Mouse (Mus musculus): Measurements from ENCODE around the gene H2-Eb2.

H2-Eb2 gene

GRCm38 (mm10) chr17:34363676-34364310 is 38.3 kb downstream of the H2-Eb2 start:
- no peak for DNase-seq

DNA sequence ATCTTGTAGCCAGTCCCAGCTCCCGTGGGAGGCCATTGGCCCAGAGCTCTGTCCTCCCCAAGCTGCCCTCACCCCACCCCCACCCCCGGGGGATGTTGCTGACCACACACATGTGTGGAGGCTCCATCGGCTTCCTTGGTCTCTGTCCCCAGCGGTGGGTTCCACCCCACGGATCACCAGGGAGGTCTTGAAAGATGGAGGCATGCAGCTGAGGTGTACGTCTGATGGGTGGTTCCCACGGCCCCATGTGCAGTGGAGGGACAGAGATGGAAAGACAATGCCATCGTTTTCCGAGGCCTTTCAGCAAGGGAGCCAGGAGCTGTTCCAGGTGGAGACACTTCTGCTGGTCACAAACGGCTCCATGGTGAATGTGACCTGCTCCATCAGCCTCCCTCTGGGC is 39.6 kb downstream of the H2-Eb2 start:
- DNase-seq, result no peak

- DNase-seq, result no peak
These were observed 45.1 kb downstream of the H2-Eb2 start for GRCm38 (mm10) chr17:34370563-34370962.

DNA sequence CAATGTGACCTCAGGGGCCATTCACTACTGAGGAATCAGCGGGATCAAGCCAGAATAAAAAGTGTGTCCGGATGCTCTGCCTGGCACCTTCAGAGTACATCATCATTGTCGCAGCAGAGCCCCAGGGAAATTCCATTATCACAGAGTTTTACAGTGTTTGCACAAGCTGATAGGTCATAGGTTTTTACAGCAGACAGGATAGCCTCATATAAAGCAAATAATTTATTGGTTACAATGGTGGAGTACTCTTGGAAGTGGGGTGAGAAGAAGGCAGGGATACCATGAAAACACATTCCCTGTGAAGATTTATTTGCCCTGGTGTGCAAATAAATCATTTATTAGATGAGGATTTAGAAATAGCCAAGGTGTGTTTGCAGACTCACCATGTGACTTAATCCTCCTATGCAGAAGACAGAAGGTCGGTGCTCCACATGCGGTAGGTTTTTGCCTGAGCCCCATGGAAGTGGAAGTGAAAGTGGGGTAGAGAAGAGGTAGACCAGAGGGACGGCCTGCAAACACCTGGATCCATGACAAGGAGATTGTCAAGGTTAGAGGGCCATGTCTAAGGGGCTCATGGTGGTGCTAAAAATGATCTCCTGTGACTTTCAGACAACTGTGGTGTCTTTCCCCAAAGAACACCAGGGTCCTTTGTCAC is 47.7 kb downstream of the H2-Eb2 start:
- no peak for DNase-seq

DNA sequence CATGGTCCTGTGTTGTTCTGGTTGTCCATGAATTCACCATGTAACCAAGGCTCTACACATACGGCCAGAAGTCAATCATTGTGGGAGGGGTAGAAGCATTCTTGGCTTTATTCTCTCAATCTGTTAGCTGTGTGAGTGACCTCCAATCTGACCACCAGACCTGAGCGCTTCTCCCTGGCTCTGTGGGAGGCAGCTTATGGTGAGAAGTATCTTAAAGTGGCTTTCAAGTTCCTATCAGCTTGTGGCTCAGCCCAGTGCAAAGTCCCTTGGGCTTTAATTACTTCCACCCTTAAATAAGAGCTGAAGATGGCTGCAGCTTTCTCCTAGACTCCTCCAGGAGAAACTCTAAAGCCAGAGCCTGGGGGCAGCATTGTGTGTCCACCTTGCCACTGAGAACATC is 51.4 kb downstream of the H2-Eb2 start, which contains the start of gene Btnl1:
Btnl1 (plus strand) TSS at position 286 of the 400 bp plus-strand sequence.
- DNase-seq, result no peak

DNA sequence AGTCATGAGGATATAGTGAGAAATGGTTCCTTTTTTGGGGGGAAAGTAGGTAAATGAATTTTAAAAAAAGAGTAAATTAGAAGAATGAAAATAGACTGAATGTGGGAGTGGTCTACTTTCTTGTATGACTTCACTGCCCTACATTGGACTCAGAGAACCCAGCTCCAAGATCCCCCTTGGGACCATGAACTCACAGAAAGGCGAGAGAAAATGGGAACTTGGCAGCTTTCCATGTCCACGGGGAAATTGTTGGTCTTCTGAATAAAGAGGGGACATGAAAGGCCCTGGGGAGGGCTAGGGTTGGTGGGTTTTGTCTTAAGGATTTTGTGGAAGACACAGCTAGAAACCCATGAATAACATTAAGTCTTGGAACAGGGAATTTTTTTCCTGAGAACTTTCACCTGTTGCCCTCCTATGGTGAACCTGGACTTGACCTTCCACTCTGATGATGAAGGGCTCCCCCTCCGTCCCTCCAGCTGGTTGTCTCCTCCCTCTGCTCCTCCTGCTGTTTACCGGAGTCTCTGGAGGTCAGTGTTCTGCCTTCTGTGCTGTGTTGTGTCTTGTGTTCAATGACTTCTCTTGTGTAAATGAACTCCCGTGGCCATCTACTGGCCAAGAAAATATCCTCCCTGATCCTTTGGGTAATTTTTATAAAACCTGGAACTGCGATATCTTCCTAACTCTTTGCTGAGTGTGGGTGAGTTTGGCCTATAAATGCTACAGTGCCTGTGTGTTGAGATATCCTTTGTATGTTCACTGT is 52.2 kb downstream of the H2-Eb2 start:
- no peak for DNase-seq

GRCm38 (mm10) chr17:34378716-34379115 is 53.3 kb downstream of the H2-Eb2 start:
- DNase-seq, result no peak

- no peak for DNase-seq
These were observed 54.0 kb downstream of the H2-Eb2 start for GRCm38 (mm10) chr17:34379451-34379850.

- DNase-seq, result no peak
These were observed 56.4 kb downstream of the H2-Eb2 start for GRCm38 (mm10) chr17:34381876-34382275.

DNA sequence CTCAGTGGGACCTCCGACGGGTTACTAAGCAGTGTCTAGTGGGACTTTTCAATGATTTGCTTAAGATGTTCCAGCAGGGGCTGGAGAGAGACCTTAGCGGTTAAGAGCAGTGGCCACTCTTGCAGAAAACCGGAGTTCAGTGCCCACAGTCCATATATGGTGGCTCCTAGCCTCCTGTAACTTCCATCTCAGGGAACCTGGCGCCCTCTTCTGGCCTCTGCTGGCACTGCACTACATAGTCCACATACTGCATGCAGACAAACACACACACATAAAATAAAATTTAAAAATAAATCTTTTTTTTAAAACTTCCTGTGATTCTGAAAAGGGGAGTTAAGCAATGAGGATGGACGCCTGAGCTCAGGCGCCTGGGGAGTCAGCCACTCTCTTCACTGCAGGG is 57.7 kb downstream of the H2-Eb2 start:
- peak in 1 of 2 experiments; percentile 11 for DNase-seq

GRCm38 (mm10) chr17:34384699-34385098 is 59.2 kb downstream of the H2-Eb2 start:
- no peak for DNase-seq

- no peak for DNase-seq
These were observed 61.2 kb downstream of the H2-Eb2 start for GRCm38 (mm10) chr17:34386656-34387055.

DNA sequence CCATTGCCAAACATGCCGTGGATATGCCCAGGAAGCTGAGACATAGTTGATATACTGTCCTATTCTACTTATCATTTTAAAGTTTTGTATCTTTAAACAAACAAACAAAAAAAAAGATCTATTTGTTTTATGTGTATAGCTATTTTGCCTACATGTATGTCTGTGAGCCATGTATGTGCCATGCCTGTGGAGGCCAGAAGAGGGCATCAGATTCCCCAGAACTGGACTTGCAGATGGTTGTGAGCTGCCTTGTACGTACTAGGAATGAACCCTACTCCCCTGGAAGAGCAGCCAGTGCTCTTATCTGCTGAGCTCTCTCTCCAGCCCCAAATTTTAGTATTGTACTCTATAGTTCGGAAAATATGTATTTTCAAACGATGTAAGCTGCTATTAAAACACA is 63.0 kb downstream of the H2-Eb2 start:
- DNase-seq, result peak in 1 of 2 experiments; percentile 66

All from kidney, postnatal 25 days (tissue).